Mouse (Mus musculus): ENCODE measurements at regions not wholly inside any gene's neighbourhood (a gene's known extent, or its start where the extent isn't known, plus 50 kb on each side); places are given as distances from the start of the nearest gene placed in this dataset.

- TF ChIP-seq CTCF (conservative IDR thresholded peaks at IDR 0.05; ENCODE audit: low read length): no peak
- TF ChIP-seq NANOG (IDR thresholded peaks at IDR 0.05; ENCODE audit: borderline replicate concordance, low read length): no peak
- TF ChIP-seq POU5F1 (IDR thresholded peaks at IDR 0.05; ENCODE audit: borderline replicate concordance, low read length): no peak
These were observed 487.9 kb downstream of the Plekhb2 start for GRCm38 (mm10) chr1:35337647-35338046.

Measured in E14TG2a.4 (cell line).